Mouse (Mus musculus) liver, embryonic 16.5 days (tissue): Measurements from ENCODE around the gene Klf1. TPM values are rescaled to one million over a fixed set of nuclear protein-coding genes. Genes with fewer than 3 reads are reported as not detected.
A peak's percentile ranks its signal among the peaks of the same experiment; 100 is the strongest.

Experiments used
- ATAC-seq: fragments of 200-750 bp; cut with Nextera tagmentation; 2 replicates; pipeline ENCODE4 v1.8.0; 2017; ENCODE audit warnings: low read depth, mild to moderate bottlenecking, moderate number of reproducible peaks, moderate library complexity
- H3K27ac ChIP-seq: fragments of 300-500 bp; sonication (generic); 2 replicates; pipeline ENCODE4 v1.5.1; 2014; ENCODE audit warnings: mild to moderate bottlenecking, low read length
- H3K27me3 ChIP-seq: fragments of 300-500 bp; sonication (generic); 2 replicates; pipeline ENCODE4 v1.6.1; 2014; ENCODE audit warnings: low read depth, low read length, mixed read lengths; ENCODE audit not compliant: control insufficient read depth, insufficient read depth
- H3K36me3 ChIP-seq: fragments of 300-500 bp; sonication (generic); 2 replicates; pipeline ENCODE4 v1.6.1; 2014; ENCODE audit warnings: mild to moderate bottlenecking; ENCODE audit not compliant: control insufficient read depth, insufficient read depth
- H3K4me1 ChIP-seq: fragments of 300-500 bp; sonication (generic); 2 replicates; pipeline ENCODE4 v1.6.1; 2014; ENCODE audit warnings: low read depth, low read length, mixed read lengths; ENCODE audit not compliant: control insufficient read depth
- H3K4me2 ChIP-seq: fragments of 300-500 bp; sonication (generic); 2 replicates; pipeline ENCODE4 v1.6.1; 2014; ENCODE audit warnings: low read depth, low read length, mixed read lengths
- H3K4me3 ChIP-seq: fragments of 300-500 bp; sonication (generic); 2 replicates; pipeline ENCODE4 v1.5.1; 2014; ENCODE audit warnings: low read depth, mild to moderate bottlenecking, low read length
- H3K9ac ChIP-seq: fragments of 300-500 bp; sonication (generic); 2 replicates; pipeline ENCODE4 v1.6.1; 2014; ENCODE audit warnings: low read depth, low read length
- H3K9me3 ChIP-seq: fragments of 300-500 bp; sonication (generic); replicated peaks from 2 replicates; pipeline ENCODE4 v1.6.1; 2016; ENCODE audit warnings: low read length; ENCODE audit not compliant: control insufficient read depth
- WGBS: fragments of 180-500 bp; shearing (Covaris S2); extraction: QIAGEN DNeasy Blood & Tissue Kit; methylation state at CpG from one replicate; pipeline ENCODE4 v1.1.7; 2014; ENCODE audit not compliant: insufficient replicate concordance; 5-methylcytosine and 5-hydroxymethylcytosine counted together
- microRNA-seq: library from miRNA; unstranded; fragments of <30 nt; microRNA quantifications from one replicate; pipeline ENCODE4, GENCODE M21; 2016
- polyA plus RNA-seq: library from polyadenylated mRNA; unstranded; fragments of >200 nt; fragmentation: Nextera tagmentation; extraction: Ambion mirVana; gene quantifications from 2 replicates; pipeline ENCODE4 v1.2.1, GENCODE M21; 2015

Klf1 gene
- polyA plus RNA-seq, 1 experiment from 2014 or later = 409 TPM

- Histone ChIP-seq H3K4me1 (peaks cover 13% of the 10 kb centered on the region), H3K9ac (no peak within 1 kb of the TSS), H3K4me3 (peak within 1 kb of the TSS; percentile 24), H3K27ac (no peak within 1 kb of the TSS), H3K9me3 (no peaks in the 10 kb centered on the region), H3K27me3 (peaks cover 79% of the 10 kb centered on the region), H3K36me3 (no peaks in the 10 kb centered on the region), H3K4me2 (peak within 1 kb of the TSS; percentile 36)
- 10% methylated on average over 17 of the region's 17 CpGs for WGBS
- ATAC-seq = no peak
Measured at GRCm38 (mm10) chr8:84946528-84947240, 45.0 kb downstream of the Klf1 start, which contains the start of gene Rtbdn. Gene Rtbdn (plus strand): TSS chr8:84946991.

GRCm38 (mm10) chr8:84947241-84947545, 45.5 kb downstream of the Klf1 start:
- no peak overlapping the region for H3K9ac ChIP-seq
- H3K4me3 ChIP-seq = no peak overlapping the region
- 12% methylated on average over 9 of the region's 9 CpGs for WGBS
- H3K4me2 ChIP-seq = no peak overlapping the region
- no peak for ATAC-seq
- peaks cover 13% of the 10 kb centered on the region for H3K4me1 ChIP-seq
- H3K27ac ChIP-seq = no peak overlapping the region
- H3K36me3 ChIP-seq = no peaks in the 10 kb centered on the region
- peaks cover 82% of the 10 kb centered on the region for H3K27me3 ChIP-seq
- no peaks in the 10 kb centered on the region for H3K9me3 ChIP-seq

GRCm38 (mm10) chr8:84949753-84950152, 48.0 kb downstream of the Klf1 start:
- Histone ChIP-seq H3K36me3 (no peaks in the 10 kb centered on the region), H3K9ac (no peak overlapping the region), H3K9me3 (no peaks in the 10 kb centered on the region), H3K27me3 (peaks cover 70% of the 10 kb centered on the region), H3K27ac (no peak overlapping the region), H3K4me3 (no peak overlapping the region), H3K4me2 (no peak overlapping the region), H3K4me1 (peaks cover 11% of the 10 kb centered on the region)
- no peak for ATAC-seq
- WGBS = 18% methylated on average over 12 of the region's 12 CpGs

- WGBS = 4% methylated on average over 18 of the region's 18 CpGs
- H3K4me3 ChIP-seq = no peak overlapping the region
- peak; percentile 67; the same call in 1 of the 2 replicates for ATAC-seq
- H3K9ac ChIP-seq = no peak overlapping the region
- peaks cover 42% of the 10 kb centered on the region for H3K27me3 ChIP-seq
- peaks cover 4% of the 10 kb centered on the region; the same call in 1 of the 2 replicates for H3K4me1 ChIP-seq
- H3K9me3 ChIP-seq = no peaks in the 10 kb centered on the region
- H3K4me2 ChIP-seq = no peak overlapping the region
- H3K27ac ChIP-seq = no peak overlapping the region
- H3K36me3 ChIP-seq = peaks cover 9% of the 10 kb centered on the region
Measured at GRCm38 (mm10) chr8:84952612-84953255, 51.0 kb downstream of the Klf1 start.

Small RNAs within 50 kb of the gene (microRNA-seq; reads per million reads assigned to microRNA genes)
- not detected for gene Gm24197
- 4.2 reads per million, percentile 15 among the genes with 10 or more reads in this experiment for gene Mir7069

Other genes with a start within 250 kb of the Klf1 start
- gene Ier2, start 239.1 kb upstream of the Klf1 start, polyA plus RNA-seq = 17.3 and 20.3 TPM in 2 replicates
- 27.3 and 27.7 TPM in 2 replicates for gene Trmt1, start 215.6 kb upstream of the Klf1 start, polyA plus RNA-seq
- gene Nacc1, start 214.1 kb upstream of the Klf1 start, polyA plus RNA-seq = 5.4 and 6.3 TPM in 2 replicates
- gene Lyl1, start 200.5 kb upstream of the Klf1 start, polyA plus RNA-seq = 43.7 and 45.6 TPM in 2 replicates
- gene G430095P16Rik, start 178.9 kb upstream of the Klf1 start, polyA plus RNA-seq = 7.0 and 7.8 TPM in 2 replicates
- gene Nfix, start 101.6 kb upstream of the Klf1 start, polyA plus RNA-seq = 2.0 and 2.4 TPM in 2 replicates
- 2.5 and 3.0 TPM in 2 replicates for gene Dand5, start 79.1 kb upstream of the Klf1 start, polyA plus RNA-seq
- gene Gadd45gip1, start 70.4 kb upstream of the Klf1 start, polyA plus RNA-seq = 41.5 and 41.9 TPM in 2 replicates
- gene Rad23a, start 61.3 kb upstream of the Klf1 start, polyA plus RNA-seq = 294 and 307 TPM in 2 replicates
- 473 and 480 TPM in 2 replicates for gene Calr, start 55.0 kb upstream of the Klf1 start, polyA plus RNA-seq
- 52.7 and 53.1 TPM in 2 replicates for gene Farsa, start 44.9 kb upstream of the Klf1 start, polyA plus RNA-seq
- 41.2 and 47.8 TPM in 2 replicates for gene Syce2, start 29.8 kb upstream of the Klf1 start, polyA plus RNA-seq
- 65.7 and 73.0 TPM in 2 replicates for gene Gcdh, start 8.0 kb upstream of the Klf1 start, polyA plus RNA-seq
- gene Dnase2a, start 6.6 kb downstream of the Klf1 start, polyA plus RNA-seq = 12.5 and 13.6 TPM in 2 replicates
- 0.09 and 0.15 TPM in 2 replicates for gene Mast1, start 35.4 kb downstream of the Klf1 start, polyA plus RNA-seq
- 0.20 and 0.44 TPM in 2 replicates for gene Rtbdn, start 45.1 kb downstream of the Klf1 start, polyA plus RNA-seq
- 0.45 and 1.4 TPM in 2 replicates for gene Gm49661, start 67.5 kb downstream of the Klf1 start, polyA plus RNA-seq
- 1,724 and 1,773 TPM in 2 replicates for gene Prdx2, start 67.7 kb downstream of the Klf1 start, polyA plus RNA-seq
- 91.6 and 98.1 TPM in 2 replicates for gene Rnaseh2a, start 67.8 kb downstream of the Klf1 start, polyA plus RNA-seq
- gene Junb, start 76.8 kb downstream of the Klf1 start, polyA plus RNA-seq = 10.6 and 16.5 TPM in 2 replicates
- 8.5 and 9.5 TPM in 2 replicates for gene Hook2, start 88.7 kb downstream of the Klf1 start, polyA plus RNA-seq
- not detected in 2 replicates for gene Best2, start 112.6 kb downstream of the Klf1 start, polyA plus RNA-seq
- 48.6 and 55.8 TPM in 2 replicates for gene Asna1, start 123.4 kb downstream of the Klf1 start, polyA plus RNA-seq
- 49.2 and 50.0 TPM in 2 replicates for gene Trir, start 124.9 kb downstream of the Klf1 start, polyA plus RNA-seq
- gene Tnpo2, start 135.0 kb downstream of the Klf1 start, polyA plus RNA-seq = 17.7 and 17.8 TPM in 2 replicates
- 10.3 and 10.4 TPM in 2 replicates for gene Fbxw9, start 158.1 kb downstream of the Klf1 start, polyA plus RNA-seq
- gene Gm5741, start 166.1 kb downstream of the Klf1 start, polyA plus RNA-seq = not detected in 2 replicates
- gene Dhps, start 169.8 kb downstream of the Klf1 start, polyA plus RNA-seq = 23.5 and 25.7 TPM in 2 replicates
- gene Wdr83os, start 178.8 kb downstream of the Klf1 start, polyA plus RNA-seq = 56.0 and 58.2 TPM in 2 replicates
- 22.0 and 23.6 TPM in 2 replicates for gene Wdr83, start 179.4 kb downstream of the Klf1 start, polyA plus RNA-seq
- gene Man2b1, start 181.3 kb downstream of the Klf1 start, polyA plus RNA-seq = 38.7 and 44.4 TPM in 2 replicates
- 2.6 and 3.4 TPM in 2 replicates for gene Zfp791, start 221.2 kb downstream of the Klf1 start, polyA plus RNA-seq
- not detected in 2 replicates for gene Cks1brt, start 250.0 kb downstream of the Klf1 start, polyA plus RNA-seq